Mouse (Mus musculus): ENCODE measurements at regions not wholly inside any gene's neighbourhood (a gene's known extent, or its start where the extent isn't known, plus 50 kb on each side); places are given as distances from the start of the nearest gene placed in this dataset. TPM values are rescaled to one million over a fixed set of nuclear protein-coding genes. Genes with fewer than 3 reads are reported as not detected.

Small RNAs in the stretch of these regions (microRNA-seq; reads per million reads assigned to microRNA genes)
- not detected for gene Gm44461
